Mouse (Mus musculus): ENCODE data around the gene Jarid2.

GRCm38 (mm10) chr13:44960542-44961291 lies 231.4 kb downstream of the Jarid2 start:
- TF ChIP-seq CHD2 (IDR thresholded peaks at IDR 0.05; ENCODE audit: low read depth, low read length), result no peak
- TF ChIP-seq ZC3H11A (IDR thresholded peaks at IDR 0.05; ENCODE audit: borderline replicate concordance, low read depth, low read length), result no peak
- no peak for TF ChIP-seq HCFC1 (IDR thresholded peaks at IDR 0.05; ENCODE audit: borderline replicate concordance, insufficient read depth, low read length)

All from ES-E14 (cell line).